Mouse (Mus musculus) 3134 (cell line): ENCODE results near the gene St6galnac4.
A peak's percentile ranks its signal among the peaks of the same experiment; 100 is the strongest.

Experiments used
- DNase-seq: peaks from one replicate; pipeline ENCODE4 v3.0.0-alpha.2; 2011; ENCODE audit warnings: low spot score; ENCODE audit not compliant: insufficient read length; ENCODE audit errors: extremely low read depth

The St6galnac4 gene

GRCm38 (mm10) chr2:32625873-32626694 is 39.2 kb downstream of the St6galnac4 start:
- DNase-seq: peak; percentile 53

GRCm38 (mm10) chr2:32627266-32628043 is 40.6 kb downstream of the St6galnac4 start:
- no peak for DNase-seq

GRCm38 (mm10) chr2:32628044-32628550 is 41.2 kb downstream of the St6galnac4 start:
- DNase-seq: no peak

- peak; percentile 82 for DNase-seq
These were observed 41.8 kb downstream of the St6galnac4 start for GRCm38 (mm10) chr2:32628729-32629128.

DNA sequence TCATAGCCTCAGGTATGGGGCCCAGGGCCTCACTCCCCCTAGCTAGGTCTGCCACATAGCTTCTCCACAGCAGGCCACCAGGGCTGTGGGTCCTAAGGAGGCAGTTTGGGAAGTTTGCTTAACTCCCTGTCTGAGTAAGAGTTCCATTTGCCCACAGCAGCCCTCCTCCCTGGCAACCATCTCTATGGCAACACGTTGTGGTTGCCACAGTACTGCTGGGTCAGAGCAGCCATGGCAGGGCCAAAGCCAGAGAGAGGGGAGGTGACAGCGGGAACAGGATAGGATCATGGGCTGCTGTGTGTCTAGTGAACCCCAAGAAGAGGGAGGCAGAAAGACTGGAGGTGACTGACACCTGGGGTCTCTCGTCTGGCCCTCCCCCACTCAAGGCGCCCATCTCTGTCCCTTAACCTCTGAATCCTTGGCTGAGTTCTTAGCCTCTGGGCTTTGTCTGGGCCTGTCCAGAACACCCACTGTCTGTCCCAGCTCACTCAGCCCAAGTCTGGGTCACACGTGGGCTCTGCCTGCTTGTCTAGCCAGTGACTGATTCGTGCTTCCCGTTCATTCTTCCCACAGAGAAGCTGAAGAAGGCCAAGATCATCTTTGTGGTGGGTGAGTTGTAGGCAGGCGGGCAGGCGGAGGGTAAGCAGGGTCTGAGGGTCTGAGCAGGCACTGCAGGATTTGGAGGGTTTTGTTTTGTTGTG is 42.5 kb downstream of the St6galnac4 start:
- peak; percentile 84 for DNase-seq

DNA sequence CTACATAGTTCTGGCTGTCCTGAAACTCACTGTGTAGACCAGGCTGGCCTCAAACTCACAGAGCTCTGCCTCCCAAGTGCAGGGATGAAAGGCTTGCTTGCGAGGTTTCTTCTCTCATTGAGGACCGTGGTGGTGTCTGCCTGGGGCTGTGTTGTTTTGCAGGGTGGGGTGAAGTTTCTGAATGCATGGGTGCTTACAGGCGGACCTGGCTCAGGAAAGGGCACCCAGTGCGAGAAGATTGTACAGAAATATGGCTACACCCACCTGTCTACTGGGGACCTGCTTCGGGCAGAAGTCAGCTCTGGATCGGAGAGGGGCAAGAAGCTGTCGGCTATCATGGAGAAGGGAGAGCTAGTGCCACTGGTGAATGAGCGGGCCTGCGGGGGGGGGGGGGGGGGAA is 43.1 kb downstream of the St6galnac4 start:
- no peak for DNase-seq

GRCm38 (mm10) chr2:32631046-32631445 is 44.2 kb downstream of the St6galnac4 start:
- DNase-seq: no peak

GRCm38 (mm10) chr2:32631737-32632394 is 45.0 kb downstream of the St6galnac4 start:
- DNase-seq: peak; percentile 62

DNA sequence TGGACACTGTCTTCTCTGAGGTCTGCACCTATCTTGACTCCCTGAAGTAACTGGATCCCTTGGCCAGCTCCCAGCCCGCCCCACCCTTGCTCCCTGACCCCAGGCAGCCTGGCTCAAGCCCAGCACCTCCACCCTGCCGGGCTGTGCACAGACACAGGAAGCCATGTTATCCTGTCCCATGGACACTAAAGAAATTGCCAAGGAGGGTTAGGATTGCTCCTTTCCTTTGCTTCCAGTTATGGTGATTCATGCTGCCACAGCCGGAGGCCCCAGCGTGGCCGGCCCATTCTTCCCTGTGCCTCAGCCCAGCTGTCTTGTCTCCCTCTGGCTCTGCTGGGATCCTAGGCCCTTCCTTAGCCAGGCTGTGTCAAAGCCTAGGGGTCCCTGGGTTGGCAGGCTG is 46.8 kb downstream of the St6galnac4 start:
- DNase-seq: peak; percentile 61

GRCm38 (mm10) chr2:32634277-32635105 is 47.6 kb downstream of the St6galnac4 start:
- DNase-seq: no peak

DNA sequence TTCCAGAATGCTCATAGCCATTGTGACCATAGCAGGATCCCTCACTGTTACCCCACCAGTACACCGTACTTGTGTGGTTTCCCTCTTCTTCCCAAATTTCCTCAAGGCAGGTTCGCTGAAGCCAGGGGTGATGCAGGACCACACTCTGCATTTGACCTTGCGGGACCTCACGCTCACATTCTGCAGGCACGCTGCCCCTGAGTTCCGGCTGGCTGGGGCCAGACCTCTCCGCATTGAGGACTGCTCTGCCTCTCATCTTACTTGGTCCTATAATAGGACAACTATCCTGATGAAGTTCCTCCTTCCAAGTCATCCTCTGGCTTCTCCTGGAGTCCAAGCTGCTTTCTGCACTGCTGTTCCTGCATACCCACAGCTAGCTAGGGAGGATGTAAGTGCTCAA is 49.7 kb downstream of the St6galnac4 start:
- DNase-seq: no peak

DNA sequence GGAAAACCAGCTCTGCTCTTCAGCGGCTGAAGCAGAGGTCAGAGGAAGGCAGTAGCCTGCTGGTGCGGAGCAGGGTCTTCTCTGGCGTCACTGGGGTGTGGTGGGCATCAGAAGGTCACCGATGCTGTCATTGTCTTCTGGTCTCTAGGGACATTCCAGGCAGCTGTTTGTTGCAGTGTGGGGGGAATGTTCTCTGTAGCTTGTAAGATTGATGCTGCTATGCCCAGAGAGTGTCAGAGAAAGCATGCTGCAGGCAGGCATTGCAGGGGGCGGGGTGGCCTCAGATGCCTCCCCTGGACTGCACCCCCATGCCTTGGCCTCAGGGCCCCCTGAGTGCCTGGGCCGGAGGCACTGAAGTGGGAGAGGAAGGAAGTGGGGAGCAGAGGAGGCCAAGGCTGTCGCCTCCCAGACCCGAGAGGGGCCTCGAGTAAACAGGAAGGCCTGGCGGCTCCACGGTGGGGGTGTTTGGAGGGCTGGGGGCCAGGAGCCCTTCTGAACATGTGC is 50.9 kb downstream of the St6galnac4 start:
- no peak for DNase-seq

DNA sequence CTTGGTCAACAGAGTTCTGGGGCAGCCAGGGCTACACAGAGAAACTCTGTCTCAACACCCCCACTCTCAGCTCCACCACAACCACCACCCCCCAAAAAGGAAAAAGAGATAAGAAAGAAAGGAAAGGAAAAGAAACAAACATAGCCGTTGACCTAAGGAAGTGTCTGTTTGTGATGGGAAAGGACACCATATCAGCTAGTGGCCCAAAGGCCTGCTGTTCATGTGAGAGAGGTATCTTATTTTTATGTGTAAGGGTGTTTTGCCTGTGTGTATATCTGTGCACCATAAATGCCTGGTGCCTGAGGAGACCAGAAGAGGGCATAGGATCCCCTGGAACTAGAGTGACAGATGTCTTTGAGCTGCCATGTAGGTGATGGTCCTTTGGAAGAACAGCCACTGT is 52.7 kb downstream of the St6galnac4 start:
- no peak for DNase-seq

DNA sequence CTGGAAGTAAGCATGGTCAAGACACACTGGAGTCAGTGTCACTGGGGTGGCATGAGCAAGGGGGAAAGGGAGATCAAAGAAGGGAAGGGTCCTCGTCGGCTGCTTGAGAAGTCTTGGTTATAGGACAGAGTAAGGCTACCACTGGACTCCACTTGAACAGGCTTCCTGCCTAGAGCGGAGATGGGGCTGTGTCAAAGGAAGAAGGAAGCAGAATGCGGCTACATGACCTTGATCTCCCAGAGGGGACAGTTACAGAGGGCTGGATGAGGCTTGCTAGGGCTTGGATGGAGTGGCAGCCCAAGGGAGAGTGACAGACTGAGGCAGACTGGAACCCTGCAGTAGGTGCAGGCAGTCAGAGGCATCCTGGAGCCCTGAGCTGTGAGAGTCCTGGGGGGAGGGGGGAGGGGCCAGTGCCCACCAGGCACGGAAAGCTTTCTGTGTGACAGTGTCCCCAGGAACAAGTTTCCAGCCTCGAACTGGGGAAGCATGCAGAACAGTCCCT is 53.7 kb downstream of the St6galnac4 start:
- no peak for DNase-seq

GRCm38 (mm10) chr2:32641810-32642209 is 54.9 kb downstream of the St6galnac4 start:
- DNase-seq: no peak

DNA sequence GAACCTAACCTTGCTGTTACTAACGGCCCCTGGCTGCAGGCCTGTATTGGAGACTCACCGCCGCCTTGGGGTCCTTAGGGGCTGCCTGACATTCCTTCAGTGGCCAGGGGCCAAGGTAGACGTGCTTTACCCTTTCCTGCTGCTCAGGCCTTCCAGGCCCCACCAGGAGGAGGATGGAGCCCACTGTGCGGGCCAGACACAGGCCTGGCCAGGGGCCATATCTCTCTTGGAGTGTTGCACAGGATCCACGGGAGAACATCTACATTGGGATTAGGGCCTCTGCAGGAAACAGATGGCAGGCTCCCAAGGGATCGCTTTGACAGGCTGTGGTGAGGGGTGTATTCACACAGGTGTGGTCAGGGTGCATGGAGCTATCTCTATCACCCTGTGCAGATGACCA is 55.9 kb downstream of the St6galnac4 start:
- no peak for DNase-seq

DNA sequence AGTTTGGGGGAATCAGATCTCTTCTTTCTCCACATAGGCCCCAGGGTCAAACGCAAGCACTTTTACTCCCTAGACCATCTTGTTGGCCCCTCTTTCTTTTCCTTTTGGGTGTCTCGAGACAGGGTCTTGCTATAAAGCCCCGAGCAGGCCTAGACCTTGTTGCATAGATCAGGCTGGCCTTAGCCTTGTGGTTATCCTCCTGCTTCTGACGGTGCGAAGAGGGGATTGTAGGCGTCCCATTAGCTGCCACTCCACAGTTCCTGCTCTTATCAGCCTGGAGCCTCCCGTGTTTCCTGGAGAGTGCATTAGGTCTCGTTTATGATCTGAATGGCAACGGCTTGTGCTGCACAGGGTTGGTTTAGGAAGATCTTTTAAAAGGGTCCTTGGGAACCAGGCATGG is 57.2 kb downstream of the St6galnac4 start:
- no peak for DNase-seq

DNA sequence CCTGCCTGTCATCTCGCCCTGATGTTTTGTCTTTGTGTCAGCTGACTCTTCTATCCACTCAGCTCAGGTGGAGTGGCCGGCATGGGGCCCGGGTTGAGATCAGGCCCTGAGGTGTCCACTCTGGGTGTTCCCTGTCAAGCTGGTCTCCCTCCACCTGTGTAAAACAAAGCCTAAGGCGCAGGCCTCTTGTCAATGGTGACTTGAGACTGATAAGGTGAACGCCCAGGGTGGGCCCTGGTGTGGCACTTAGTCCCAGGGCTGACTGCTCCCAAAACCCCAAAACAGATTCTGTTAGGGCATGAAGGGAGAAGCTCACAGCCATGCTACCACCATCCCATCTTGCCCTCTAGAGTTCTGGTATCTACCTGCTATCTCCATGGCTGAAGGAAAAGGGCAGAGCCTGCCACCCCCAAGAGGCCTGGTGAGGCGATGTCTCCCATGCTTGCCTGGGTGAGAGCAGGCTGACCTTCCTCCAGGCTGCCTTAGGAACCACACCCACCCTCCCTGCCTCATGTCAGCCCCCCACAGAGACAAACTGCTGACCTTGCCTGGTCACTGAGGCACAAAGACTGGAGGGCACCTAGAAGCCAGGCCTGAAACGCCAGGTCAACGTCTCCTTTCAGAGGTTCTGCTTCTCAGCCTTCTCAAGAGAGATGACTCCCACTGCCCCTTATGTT is 58.0 kb downstream of the St6galnac4 start:
- DNase-seq: no peak

- DNase-seq: no peak
These were observed 58.8 kb downstream of the St6galnac4 start for GRCm38 (mm10) chr2:32645647-32646046.
